Mouse (Mus musculus): Measurements from ENCODE around the gene Gdf10.

GRCm38 (mm10) chr14:33965675-33966074 lies 42.3 kb downstream of the Gdf10 start:
- TF ChIP-seq CTCF (IDR thresholded peaks at IDR 0.05; ENCODE audit: insufficient read depth, low read length): no peak
- no peak for TF ChIP-seq POLR2A (IDR thresholded peaks at IDR 0.05; ENCODE audit: borderline replicate concordance, extremely low read depth, low read depth, low read length)
